Mouse (Mus musculus): ENCODE data around the gene Igflr1.

DNA sequence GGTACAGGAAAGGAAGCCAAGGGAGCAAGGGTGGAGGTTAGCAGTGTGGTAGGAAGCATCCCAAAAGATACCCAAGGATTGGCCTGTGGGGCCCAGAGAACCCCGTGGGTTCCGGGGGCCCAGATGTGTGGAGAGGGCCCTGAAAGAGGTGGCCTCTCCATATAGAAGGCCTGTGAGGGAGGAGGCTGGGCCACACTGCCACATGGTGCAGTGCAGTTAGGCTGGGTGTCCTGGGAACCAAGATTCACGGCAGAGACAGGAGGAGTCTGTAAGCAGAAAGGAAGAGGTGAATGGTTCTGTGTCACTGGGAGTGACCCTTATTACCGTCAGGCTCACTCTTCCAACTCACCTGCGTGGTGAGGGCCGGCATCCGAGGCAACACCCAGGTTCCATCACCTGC, 24.7 kb upstream of the Igflr1 start:
- TF ChIP-seq GATA1 (IDR thresholded peaks at IDR 0.05; ENCODE audit: borderline replicate concordance, low read length) (no peak), FLI1 (IDR thresholded peaks at IDR 0.05; ENCODE audit: low read length) (no peak)

Measured in megakaryocyte, embryonic 14.5 days (primary cell).